Mouse (Mus musculus): Measurements from ENCODE around the gene Ablim2.

- no peak for TF ChIP-seq CTCF (IDR thresholded peaks at IDR 0.05; ENCODE audit: low read depth)
- no peak for TF ChIP-seq EP300 (IDR thresholded peaks at IDR 0.05; ENCODE audit: low read depth)
Observed at GRCm38 (mm10) chr5:35805209-35805608, 47.5 kb downstream of the Ablim2 start.

Data from liver, embryonic 14.5 days (tissue).